Mouse (Mus musculus): Measurements from ENCODE around the gene Atg16l2. TPM values are rescaled to one million over a fixed set of nuclear protein-coding genes. Genes with fewer than 3 reads are reported as not detected.

Atg16l2 gene
- total and polyA plus RNA-seq, 3 experiments: 7.9 to 8.8 TPM; not detected in 1

DNA sequence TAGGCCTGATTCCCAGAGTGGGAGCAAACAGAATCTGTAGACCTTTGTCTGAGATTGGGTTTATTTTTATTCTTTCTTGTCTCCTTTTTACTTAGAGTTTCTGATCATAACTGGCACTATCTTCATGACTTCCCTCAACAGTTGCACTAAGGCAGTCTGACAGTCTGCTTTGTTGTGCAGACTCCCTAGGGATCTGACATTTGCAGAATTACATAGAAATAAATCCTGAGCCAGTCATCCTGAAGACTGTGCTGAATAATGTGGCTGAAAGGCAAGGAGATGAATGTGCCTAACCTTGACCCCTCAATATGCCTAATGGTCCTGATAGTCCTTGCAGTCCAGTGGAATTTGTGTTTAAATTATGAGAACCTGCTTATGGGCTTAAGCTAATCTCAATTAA is 38.5 kb downstream of the Atg16l2 start:
- H3K9ac ChIP-seq (ENCODE audit: control insufficient read depth, low read depth, low read length, poor library complexity, severe bottlenecking): no peak overlapping the region
- H3K27ac ChIP-seq (ENCODE audit: control insufficient read depth, low read depth, low read length): no peak overlapping the region
- H3K27me3 ChIP-seq (ENCODE audit: control insufficient read depth in 1 of 2, insufficient read depth in 2 of 2, low read length in 2 of 2): no peaks in the 10 kb centered on the region
- H3K4me3 ChIP-seq (ENCODE audit: control insufficient read depth in 1 of 2, insufficient read depth in 1 of 2, low read depth in 2 of 2, low read length in 2 of 2): no peak overlapping the region
- DNase-seq (ENCODE audit: low read depth, low spot score): no peak
- no peaks in the 10 kb centered on the region for H3K79me2 ChIP-seq (ENCODE audit: control insufficient read depth, insufficient read depth, low read length, poor library complexity)
- TF ChIP-seq NRF1 (IDR thresholded peaks at IDR 0.05; ENCODE audit: insufficient read depth, low read depth, low read length, poor library complexity, severe bottlenecking): no peak
- TF ChIP-seq SMC3 (IDR thresholded peaks at IDR 0.05; ENCODE audit: low read depth, low read length): no peak
- TF ChIP-seq MEF2A (IDR thresholded peaks at IDR 0.05; ENCODE audit: extremely low read depth, insufficient replicate concordance, low read depth, low read length, poor library complexity, severe bottlenecking): no peak
- TF ChIP-seq MYB (IDR thresholded peaks at IDR 0.05; ENCODE audit: low read depth, low read length): no peak
- no peak for TF ChIP-seq NELFE (IDR thresholded peaks at IDR 0.05; ENCODE audit: low read depth, low read length)
- TF ChIP-seq ZMIZ1 (IDR thresholded peaks at IDR 0.05; ENCODE audit: low read depth, low read length): no peak
- no peak for TF ChIP-seq TCF12 (IDR thresholded peaks at IDR 0.05; ENCODE audit: low read depth, low read length)
- no peak for TF ChIP-seq RCOR1 (IDR thresholded peaks at IDR 0.05; ENCODE audit: low read depth, low read length)
- no peak for TF ChIP-seq USF2 (IDR thresholded peaks at IDR 0.05; ENCODE audit: borderline replicate concordance in 1 of 2, insufficient read depth in 1 of 2, low read depth in 1 of 2, low read length in 2 of 2)
- no peak for TF ChIP-seq MAFK (IDR thresholded peaks at IDR 0.05; ENCODE audit: borderline replicate concordance, low read depth, low read length)
- TF ChIP-seq CHD2 (IDR thresholded peaks at IDR 0.05; ENCODE audit: low read length): no peak
- TF ChIP-seq RAD21 (IDR thresholded peaks at IDR 0.05; ENCODE audit: low read depth, low read length): no peak
- TF ChIP-seq MAX (IDR thresholded peaks at IDR 0.05; ENCODE audit: low read length): no peak
- TF ChIP-seq MYC (IDR thresholded peaks at IDR 0.05; ENCODE audit: low read depth, low read length): no peak
- H3K36me3 ChIP-seq (ENCODE audit: control insufficient read depth in 1 of 2, insufficient read depth in 2 of 2, low read length in 2 of 2): peaks cover 2 to 8% of the 10 kb centered on the region in 2 experiments
- no peaks in the 10 kb centered on the region for H3K4me1 ChIP-seq (ENCODE audit: control insufficient read depth in 1 of 2, insufficient read depth in 2 of 2, low read length in 2 of 2)
- H3K9me3 ChIP-seq (replicated peaks; ENCODE audit: insufficient read depth, low read length): no peaks in the 10 kb centered on the region

DNA sequence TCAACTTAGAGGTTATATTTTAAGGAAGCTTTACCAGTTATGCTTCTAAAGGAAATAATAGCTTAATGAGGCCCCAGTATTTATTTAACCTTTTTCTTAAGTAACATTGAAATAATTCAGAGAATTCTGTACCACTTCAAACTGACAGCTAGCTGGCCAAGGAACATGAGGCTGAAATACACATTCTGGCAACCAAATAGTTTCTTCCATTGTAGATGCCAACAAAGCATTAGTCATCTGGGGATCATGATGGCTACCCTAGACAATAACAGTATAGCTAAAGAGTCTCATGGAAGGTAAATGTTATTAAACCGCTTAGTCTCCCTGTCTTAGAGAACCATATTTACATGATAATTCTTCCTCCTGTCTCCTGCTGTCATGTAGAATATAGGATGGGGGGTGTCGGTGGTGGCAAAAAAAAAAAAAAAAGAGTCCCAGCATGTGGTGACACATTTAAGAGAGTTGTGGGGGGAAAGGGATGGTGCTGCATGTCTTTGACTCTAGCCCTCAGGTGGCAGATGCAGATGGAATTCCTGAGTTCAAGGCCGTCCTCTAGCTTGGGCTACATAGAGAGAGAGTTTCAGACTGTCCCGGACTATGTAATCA is 40.0 kb downstream of the Atg16l2 start:
- Histone ChIP-seq H3K9ac (ENCODE audit: control insufficient read depth, low read depth, low read length, poor library complexity, severe bottlenecking) (no peak overlapping the region), H3K27me3 (ENCODE audit: control insufficient read depth in 1 of 2, insufficient read depth in 2 of 2, low read length in 2 of 2) (no peaks in the 10 kb centered on the region), H3K27ac (ENCODE audit: control insufficient read depth, low read depth, low read length) (no peak overlapping the region), H3K9me3 (replicated peaks; ENCODE audit: insufficient read depth, low read length) (no peaks in the 10 kb centered on the region), H3K4me1 (ENCODE audit: control insufficient read depth in 1 of 2, insufficient read depth in 2 of 2, low read length in 2 of 2) (no peaks in the 10 kb centered on the region), H3K79me2 (ENCODE audit: control insufficient read depth, insufficient read depth, low read length, poor library complexity) (no peaks in the 10 kb centered on the region), H3K36me3 (ENCODE audit: control insufficient read depth in 1 of 2, insufficient read depth in 2 of 2, low read length in 2 of 2) (peaks cover 0 to 1% of the 10 kb centered on the region in 2 experiments; a peak in 2 of 4 replicates), H3K4me3 (ENCODE audit: control insufficient read depth in 1 of 2, insufficient read depth in 1 of 2, low read depth in 2 of 2, low read length in 2 of 2) (no peak overlapping the region)
- TF ChIP-seq ZNF384 (IDR thresholded peaks at IDR 0.05; ENCODE audit: low read depth, low read length) (no peak), MAFK (IDR thresholded peaks at IDR 0.05; ENCODE audit: borderline replicate concordance, low read depth, low read length) (no peak), KAT2A (conservative IDR thresholded peaks at IDR 0.05; ENCODE audit: low read depth, low read length) (no peak), NRF1 (IDR thresholded peaks at IDR 0.05; ENCODE audit: insufficient read depth, low read depth, low read length, poor library complexity, severe bottlenecking) (no peak), BHLHE40 (IDR thresholded peaks at IDR 0.05; ENCODE audit: borderline replicate concordance, low read depth, low read length) (no peak), MXI1 (IDR thresholded peaks at IDR 0.05; ENCODE audit: low read depth, low read length) (no peak), E2F4 (IDR thresholded peaks at IDR 0.05; ENCODE audit: borderline replicate concordance, low read depth, low read length) (no peak), POLR2A (IDR thresholded peaks at IDR 0.05; ENCODE audit: control insufficient read depth in 1 of 2, insufficient read depth in 1 of 2, low read depth in 1 of 2, low read length in 2 of 2, poor library complexity in 1 of 2) (no peak), HCFC1 (IDR thresholded peaks at IDR 0.05; ENCODE audit: low read depth, low read length) (no peak), MAZ (IDR thresholded peaks at IDR 0.05; ENCODE audit: low read depth, low read length) (no peak), RAD21 (IDR thresholded peaks at IDR 0.05; ENCODE audit: low read depth, low read length) (no peak), ELF1 (IDR thresholded peaks at IDR 0.05; ENCODE audit: low read depth, low read length) (no peak), SIN3A (IDR thresholded peaks at IDR 0.05; ENCODE audit: low read length) (no peak), CHD1 (IDR thresholded peaks at IDR 0.05; ENCODE audit: low read depth, low read length) (no peak)
- DNase-seq (ENCODE audit: low read depth, low spot score): no peak
